Mouse (Mus musculus) liver, adult 2 months (tissue): Measurements from ENCODE around the gene Myo19.

Experiments
- CTCF ChIP-seq: fragments of 200-500 bp; IDR thresholded peaks from 2 replicates; pipeline ENCODE4 v1.5.1; 2011; ENCODE audit warnings: low read depth, low read length, control low read depth
- POLR2A ChIP-seq: fragments of 200-500 bp; IDR thresholded peaks from 2 replicates; pipeline ENCODE4 v1.6.1; 2011; ENCODE audit warnings: low read length, control low read depth; ENCODE audit not compliant: insufficient read depth; ENCODE audit errors: extremely low read depth

- TF ChIP-seq CTCF (no peak), POLR2A (peak; percentile 90)
Measured at GRCm38 (mm10) chr11:84869537-84870232, 10.3 kb upstream of the Myo19 start.
